Mouse (Mus musculus) testis, adult 2 months (tissue): Measurements from ENCODE around the gene Stx8.

Experiments
- CTCF ChIP-seq: fragments of 200-500 bp; IDR thresholded peaks from 2 replicates; pipeline ENCODE4 v1.5.1; 2012; ENCODE audit warnings: low read depth, mild to moderate bottlenecking, inconsistent platforms, low read length, moderate library complexity; ENCODE audit not compliant: control insufficient read depth, insufficient read depth, insufficient replicate concordance
- POLR2A ChIP-seq: fragments of 200-500 bp; IDR thresholded peaks from 2 replicates; pipeline ENCODE4 v1.6.1; 2012; ENCODE audit warnings: low read depth, mild to moderate bottlenecking, inconsistent platforms, low read length, moderate library complexity; ENCODE audit not compliant: control insufficient read depth

GRCm38 (mm10) chr11:68083562-68083961, 117.6 kb downstream of the Stx8 start:
- no peak for TF ChIP-seq CTCF
- no peak for TF ChIP-seq POLR2A
